Mouse (Mus musculus): ENCODE results near the gene Srcin1.
A peak's percentile ranks its signal among the peaks of the same experiment; 100 is the strongest.

The Srcin1 gene

GRCm38 (mm10) chr11:97500720-97501448 lies 75.1 kb downstream of the Srcin1 start:
- DNase-seq, result no peak

GRCm38 (mm10) chr11:97499865-97500719 lies 75.9 kb downstream of the Srcin1 start, which contains the start of gene 4933428G20Rik:
Gene 4933428G20Rik (minus strand): TSS chr11:97500340.
- peak; percentile 56 for DNase-seq

GRCm38 (mm10) chr11:97497543-97497942 lies 78.4 kb downstream of the Srcin1 start:
- DNase-seq, result no peak

- no peak for DNase-seq
Observed at GRCm38 (mm10) chr11:97492836-97493235, 83.2 kb downstream of the Srcin1 start.

- no peak for DNase-seq
Observed at GRCm38 (mm10) chr11:97491640-97492039, 84.3 kb downstream of the Srcin1 start.

- peak; percentile 70 for DNase-seq
Observed at GRCm38 (mm10) chr11:97489589-97490324, 86.2 kb downstream of the Srcin1 start.

GRCm38 (mm10) chr11:97487656-97488055 lies 88.3 kb downstream of the Srcin1 start:
- DNase-seq, result no peak

GRCm38 (mm10) chr11:97485661-97486060 lies 90.3 kb downstream of the Srcin1 start:
- DNase-seq, result no peak

- DNase-seq, result no peak
Observed at GRCm38 (mm10) chr11:97479824-97480223, 96.2 kb downstream of the Srcin1 start.

- DNase-seq, result no peak
Observed at GRCm38 (mm10) chr11:97479085-97479484, 96.9 kb downstream of the Srcin1 start.

- no peak for DNase-seq
Observed at GRCm38 (mm10) chr11:97478345-97478744, 97.6 kb downstream of the Srcin1 start.

- peak; percentile 51 for DNase-seq
Observed at GRCm38 (mm10) chr11:97477431-97477830, 98.6 kb downstream of the Srcin1 start.

GRCm38 (mm10) chr11:97476334-97477095 lies 99.5 kb downstream of the Srcin1 start:
- peak; percentile 69 for DNase-seq

GRCm38 (mm10) chr11:97471276-97471675 lies 104.7 kb downstream of the Srcin1 start:
- DNase-seq, result no peak

GRCm38 (mm10) chr11:97469828-97470227 lies 106.2 kb downstream of the Srcin1 start:
- DNase-seq, result no peak

GRCm38 (mm10) chr11:97468639-97469287 lies 107.2 kb downstream of the Srcin1 start:
- DNase-seq, result peak; percentile 77

- DNase-seq, result peak; percentile 59
Observed at GRCm38 (mm10) chr11:97466444-97467160, 109.4 kb downstream of the Srcin1 start.

- no peak for DNase-seq
Observed at GRCm38 (mm10) chr11:97465957-97466356, 110.0 kb downstream of the Srcin1 start.

- DNase-seq, result no peak
Observed at GRCm38 (mm10) chr11:97463991-97464390, 112.0 kb downstream of the Srcin1 start.

- DNase-seq, result no peak
Observed at GRCm38 (mm10) chr11:97463166-97463565, 112.8 kb downstream of the Srcin1 start.

- DNase-seq, result no peak
Observed at GRCm38 (mm10) chr11:97462538-97462937, 113.4 kb downstream of the Srcin1 start.

Data from right cerebral cortex, adult 18-20 months (tissue).